Mouse (Mus musculus): Measurements from ENCODE around the gene Slc9a3r1.

The Slc9a3r1 gene

GRCm38 (mm10) chr11:115163568-115164150 lies 518 bp downstream of the Slc9a3r1 start:
- no peak for DNase-seq

- DNase-seq: peak; percentile 92
Measured at GRCm38 (mm10) chr11:115164341-115164975, 1.3 kb downstream of the Slc9a3r1 start.

GRCm38 (mm10) chr11:115164976-115165374 lies 1.8 kb downstream of the Slc9a3r1 start:
- peak; percentile 95 for DNase-seq

- DNase-seq: no peak
Measured at GRCm38 (mm10) chr11:115166776-115167175, 3.6 kb downstream of the Slc9a3r1 start.

- DNase-seq: peak; percentile 89
Measured at GRCm38 (mm10) chr11:115167631-115168249, 4.6 kb downstream of the Slc9a3r1 start.

- peak; percentile 83 for DNase-seq
Measured at GRCm38 (mm10) chr11:115169430-115169829, 6.3 kb downstream of the Slc9a3r1 start.

- peak; percentile 89 for DNase-seq
Measured at GRCm38 (mm10) chr11:115171125-115171524, 8.0 kb downstream of the Slc9a3r1 start.

- DNase-seq: peak; percentile 96
Measured at GRCm38 (mm10) chr11:115172825-115173287, 9.7 kb downstream of the Slc9a3r1 start.

- DNase-seq: peak; percentile 92
Measured at GRCm38 (mm10) chr11:115173549-115174339, 10.6 kb downstream of the Slc9a3r1 start.

- DNase-seq: peak; percentile 97
Measured at GRCm38 (mm10) chr11:115176399-115177190, 13.5 kb downstream of the Slc9a3r1 start.

- DNase-seq: peak; percentile 91
Measured at GRCm38 (mm10) chr11:115177559-115178195, 14.5 kb downstream of the Slc9a3r1 start.

- no peak for DNase-seq
Measured at GRCm38 (mm10) chr11:115178766-115179165, 15.6 kb downstream of the Slc9a3r1 start.

GRCm38 (mm10) chr11:115179191-115179590 lies 16.1 kb downstream of the Slc9a3r1 start:
- no peak for DNase-seq

- DNase-seq: peak; percentile 94
Measured at GRCm38 (mm10) chr11:115179881-115180280, 16.7 kb downstream of the Slc9a3r1 start.

- DNase-seq: peak; percentile 97
Measured at GRCm38 (mm10) chr11:115181913-115182638, 18.9 kb downstream of the Slc9a3r1 start.

GRCm38 (mm10) chr11:115184973-115185372 lies 21.8 kb downstream of the Slc9a3r1 start:
- peak; percentile 94 for DNase-seq

GRCm38 (mm10) chr11:115187224-115187639 lies 24.1 kb downstream of the Slc9a3r1 start, which contains the start of gene Tmem104:
Tmem104 (plus strand) TSS chr11:115187487.
- DNase-seq: peak; percentile 100

- no peak for DNase-seq
Measured at GRCm38 (mm10) chr11:115187693-115188092, 24.6 kb downstream of the Slc9a3r1 start, which contains the start of gene Nat9. Nat9 (minus strand) TSS chr11:115187859.

- peak; percentile 94 for DNase-seq
Measured at GRCm38 (mm10) chr11:115188539-115189231, 25.5 kb downstream of the Slc9a3r1 start.

GRCm38 (mm10) chr11:115189304-115189703 lies 26.2 kb downstream of the Slc9a3r1 start:
- DNase-seq: peak; percentile 95

Measured in heart, adult 11 months (tissue).